In genomic region chrX:142469048-142469634, GRCm38 (mm10) we compare ENCODE assay signal across 9 mouse cellular contexts.
DNase-seq lines count a peak whose midpoint lies in the region; ATAC-seq lines count a peak whose summit lies in the region.
"Had no signal": no experiment of that assay in that cellular context is flagged by ENCODE, and none has a peak within 500 bp of the region (broad histone marks: within the 10 kb centered on the region; RNA-seq: fewer than 3 reads in every experiment).

No protein-coding gene starts in this region.

- no peaks in the 10 kb centered on the region for H3K4me1 ChIP-seq in limb, embryonic 11.5 days (ENCODE audit: control insufficient read depth, insufficient read depth, low read length)
- H3K4me1 ChIP-seq in limb, embryonic 10.5 days, result peaks cover 13% of the 10 kb centered on the region; the same call in 1 of the 2 replicates
- H3K4me1 ChIP-seq: heart, embryonic 12.5 days; megakaryocyte, embryonic 14.5 days had no signal

- intact Hi-C loops in left cerebral cortex, postnatal 25 days (cut with DNase I), result no loop called here

- H3K4me2 ChIP-seq in limb, embryonic 11.5 days (ENCODE audit: low read depth, severe bottlenecking), result no peak overlapping the region
- H3K4me2 ChIP-seq: heart, embryonic 12.5 days had no signal

- no peak overlapping the region for H3K9ac ChIP-seq in limb, embryonic 11.5 days (ENCODE audit: low read length)
- H3K9ac ChIP-seq: heart, embryonic 12.5 days had no signal

- peak; percentile 22 for DNase-seq in limb, embryonic 11.5 days (ENCODE audit: low spot score)
- DNase-seq in limb, embryonic 10.5 days (ENCODE audit: low spot score), result no peak
- peak; percentile 55 for DNase-seq in T-cell, adult 2 months (ENCODE audit: low spot score)
- DNase-seq in left cerebral cortex, postnatal 25 days (ENCODE audit: low spot score in 2 of 2), result no peak
- no peak for DNase-seq in left cerebral cortex, adult 18-20 months (ENCODE audit: low spot score in 2 of 2)

- no peak for ATAC-seq in limb, embryonic 11.5 days (ENCODE audit: insufficient number of reproducible peaks, low FRiP score, low TSS enrichment, low read depth)
- peak; percentile 39 for ATAC-seq in CD4-positive, CD25-positive, alpha-beta regulatory T cell, adult 4 months
- peak; percentile 59 for ATAC-seq in megakaryocyte-erythroid progenitor cell, adult 5-6 weeks (replicated peaks; ENCODE audit: low FRiP score, low TSS enrichment, poor library complexity, severe bottlenecking)

- WGBS in limb, embryonic 11.5 days, result 17% methylated on average over 7 of the region's 7 CpGs
- 14% methylated on average over 7 of the region's 7 CpGs for WGBS in limb, embryonic 10.5 days

- no peak overlapping the region for H3K4me3 ChIP-seq in limb, embryonic 11.5 days (ENCODE audit: low read depth, low read length)
- no peak overlapping the region for H3K4me3 ChIP-seq in limb, embryonic 10.5 days
- H3K4me3 ChIP-seq: heart, embryonic 12.5 days; megakaryocyte, embryonic 14.5 days had no signal

- H3K27me3 ChIP-seq in limb, embryonic 11.5 days (ENCODE audit: control insufficient read depth, insufficient read depth, low read length), result 0 out of 2 replicates have a peak, but pooled peaks cover 10% of the 10 kb centered on the region
- H3K27me3 ChIP-seq in limb, embryonic 10.5 days (ENCODE audit: low read depth, poor library complexity, severe bottlenecking), result peaks cover 89% of the 10 kb centered on the region
- H3K27me3 ChIP-seq: heart, embryonic 12.5 days had no signal

- H3K27ac ChIP-seq in limb, embryonic 11.5 days (replicated peaks; ENCODE audit: low read depth, low read length), result no peak overlapping the region
- no peak overlapping the region for H3K27ac ChIP-seq in limb, embryonic 10.5 days

- H3K36me3 ChIP-seq in limb, embryonic 11.5 days (ENCODE audit: control insufficient read depth, insufficient read depth, low read length), result no peaks in the 10 kb centered on the region
- no peaks in the 10 kb centered on the region for H3K36me3 ChIP-seq in limb, embryonic 10.5 days
- H3K36me3 ChIP-seq: heart, embryonic 12.5 days had no signal

- no peaks in the 10 kb centered on the region for H3K9me3 ChIP-seq in limb, embryonic 11.5 days (ENCODE audit: control insufficient read depth, low read length)
- no peaks in the 10 kb centered on the region for H3K9me3 ChIP-seq in limb, embryonic 10.5 days (replicated peaks)
- H3K9me3 ChIP-seq: heart, embryonic 12.5 days; megakaryocyte, embryonic 14.5 days had no signal

Comparison
In these comparisons a context has a peak if more than half of its experiments do, and no peak if none do; other contexts are left out.
1. DNase-seq: peak in limb, embryonic 11.5 days (single experiment) and T-cell, adult 2 months (single experiment); none in limb, embryonic 10.5 days (single experiment), left cerebral cortex, postnatal 25 days (0 of 2) and left cerebral cortex, adult 18-20 months (0 of 2).